Mouse (Mus musculus) A20 (cell line): ENCODE measurements around the gene Fam187a.

Experiments used
- DNase-seq: peaks from one replicate; pipeline ENCODE4 v3.0.0-alpha.2; 2011; ENCODE audit warnings: low read depth, low spot score

The Fam187a gene

DNA sequence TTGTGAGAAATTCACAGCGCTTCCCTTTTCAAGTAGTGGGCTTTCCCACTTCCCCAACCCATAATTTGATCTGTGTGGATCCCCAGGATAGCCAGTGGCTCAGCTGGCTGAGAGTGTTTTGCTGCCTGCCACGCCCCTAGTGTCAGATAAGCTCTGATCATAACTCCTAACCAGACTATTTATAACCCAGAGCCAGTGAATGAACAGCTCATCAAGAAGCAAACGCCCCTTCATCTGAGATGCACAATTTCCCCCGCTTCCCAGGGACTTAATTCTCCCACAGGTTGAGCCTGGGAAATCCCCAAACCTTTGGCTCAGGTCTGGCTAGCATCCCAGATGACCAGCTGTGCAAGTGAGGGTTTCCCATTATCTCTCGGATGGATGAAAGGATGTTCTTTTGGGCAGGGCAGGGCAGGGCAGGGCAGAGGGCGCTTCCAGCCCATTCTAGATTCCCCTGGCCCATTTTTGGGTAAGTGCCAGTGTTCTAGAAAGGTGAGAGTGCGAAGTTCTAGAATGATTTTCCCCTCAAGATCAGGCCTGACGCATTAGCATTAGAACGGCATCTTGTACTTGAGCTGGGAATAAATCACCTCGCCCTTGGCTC, at the start of gene Fam187a:
TSS of gene Fam187a (plus strand) at position 554 of the 604 bp plus-strand sequence.
- DNase-seq, result no peak

DNA sequence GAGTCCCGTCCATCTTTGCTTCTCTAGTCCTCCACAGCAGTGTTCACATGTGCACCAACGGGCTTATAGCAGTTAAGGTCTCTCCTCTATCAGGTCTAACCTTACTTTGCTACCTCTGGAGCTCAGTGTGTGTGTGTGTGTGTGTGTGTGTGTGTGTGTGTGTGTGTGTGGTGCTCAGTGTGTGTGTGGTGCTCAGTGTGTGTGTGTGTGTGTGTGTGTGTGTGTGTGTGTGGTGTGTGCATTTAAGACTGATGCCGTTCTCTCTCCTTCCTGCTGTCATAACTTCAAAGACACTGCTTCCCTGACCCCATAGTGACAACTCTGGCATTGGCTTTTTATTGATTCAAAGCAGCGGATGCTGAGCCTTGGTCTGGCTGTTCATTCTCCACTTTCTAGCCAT, 49.4 kb upstream of the Fam187a start, which contains the start of gene Higd1b:
TSS of gene Higd1b (plus strand) at position 301 of the 400 bp plus-strand sequence.
- DNase-seq, result no peak

GRCm38 (mm10) chr11:102836146-102836545, 48.8 kb upstream of the Fam187a start:
- DNase-seq, result no peak

- DNase-seq, result no peak
Observed at GRCm38 (mm10) chr11:102837385-102837784, 47.6 kb upstream of the Fam187a start.

DNA sequence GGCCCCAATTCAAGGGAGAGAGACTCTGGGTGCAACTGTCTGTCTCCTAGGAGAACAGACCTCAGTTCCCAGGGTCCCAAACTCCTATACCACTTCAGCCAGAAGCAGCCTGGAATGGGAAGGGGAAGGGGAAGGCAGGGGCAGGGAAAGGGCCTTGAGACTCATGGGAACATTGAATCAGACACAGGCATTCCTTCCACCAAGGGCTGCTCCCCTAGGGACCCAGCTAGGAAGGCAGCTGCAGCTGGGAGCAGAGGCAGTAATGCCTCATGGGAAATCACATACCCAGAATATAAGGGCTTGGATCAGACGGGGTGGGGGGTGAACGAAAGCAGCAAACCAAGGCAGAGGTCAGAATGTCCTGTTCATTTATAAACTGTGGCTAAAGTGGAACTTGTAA, 46.8 kb upstream of the Fam187a start:
- no peak for DNase-seq

GRCm38 (mm10) chr11:102838616-102839150, 46.3 kb upstream of the Fam187a start:
- DNase-seq, result no peak

DNA sequence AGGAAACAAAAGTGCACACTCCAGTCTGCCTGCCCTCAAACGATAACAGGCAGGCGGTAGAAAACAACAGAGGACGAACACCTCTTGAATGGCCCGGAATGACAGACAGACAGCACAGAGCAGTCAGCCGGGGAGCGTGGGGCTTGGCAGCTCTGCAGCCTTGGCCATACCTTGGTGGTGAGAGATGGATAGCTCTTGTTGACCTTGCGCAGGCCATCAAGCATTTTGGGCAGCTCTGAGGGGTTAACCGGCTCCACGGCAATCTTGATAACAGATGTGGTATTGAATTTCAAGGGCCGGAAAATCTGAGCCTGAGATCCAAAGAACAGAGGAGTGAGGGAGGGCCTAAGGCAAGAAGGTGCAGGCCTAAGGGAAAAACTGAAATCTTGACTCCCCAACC, 39.0 kb upstream of the Fam187a start:
- DNase-seq, result no peak

- DNase-seq, result peak; percentile 54
Observed at GRCm38 (mm10) chr11:102851883-102852282, 33.1 kb upstream of the Fam187a start.

DNA sequence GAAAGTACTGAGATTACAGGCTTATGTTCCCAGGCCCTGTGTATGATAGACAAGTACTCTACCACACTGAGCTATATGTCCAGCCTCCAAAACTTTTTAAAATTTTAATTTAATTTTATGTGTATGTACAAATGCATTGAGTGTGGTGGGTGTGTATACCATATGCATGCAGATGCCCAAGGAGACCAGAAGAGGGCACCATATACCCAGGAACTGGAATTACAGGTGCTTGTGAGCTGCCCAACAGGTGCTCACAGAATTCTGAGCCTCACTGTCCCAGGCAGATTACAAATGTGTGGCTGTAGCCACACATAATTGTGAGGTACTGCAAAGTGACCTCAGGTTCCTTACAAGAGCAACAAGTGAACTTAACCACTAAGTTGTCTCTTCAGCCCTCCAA, 31.2 kb upstream of the Fam187a start:
- DNase-seq, result peak; percentile 48

DNA sequence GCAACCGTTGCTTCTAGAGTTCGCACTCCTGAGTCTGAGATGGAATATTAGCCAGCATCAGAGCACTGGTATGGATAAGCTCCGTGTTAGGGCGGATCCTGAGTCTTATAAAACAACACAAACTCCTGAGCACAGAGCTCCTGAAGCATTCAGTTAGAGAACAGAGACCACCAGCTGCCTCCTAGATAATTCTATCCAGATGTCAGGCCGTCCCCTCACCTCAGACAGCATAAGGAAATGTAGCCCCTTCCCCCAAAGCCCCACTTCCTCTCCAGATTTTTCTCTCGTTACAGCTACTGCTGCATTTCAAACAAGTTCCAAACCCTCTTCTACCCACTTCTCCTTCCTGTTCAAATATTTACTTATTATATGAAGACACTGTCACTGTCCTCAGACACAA, 29.0 kb upstream of the Fam187a start:
- DNase-seq, result no peak

DNA sequence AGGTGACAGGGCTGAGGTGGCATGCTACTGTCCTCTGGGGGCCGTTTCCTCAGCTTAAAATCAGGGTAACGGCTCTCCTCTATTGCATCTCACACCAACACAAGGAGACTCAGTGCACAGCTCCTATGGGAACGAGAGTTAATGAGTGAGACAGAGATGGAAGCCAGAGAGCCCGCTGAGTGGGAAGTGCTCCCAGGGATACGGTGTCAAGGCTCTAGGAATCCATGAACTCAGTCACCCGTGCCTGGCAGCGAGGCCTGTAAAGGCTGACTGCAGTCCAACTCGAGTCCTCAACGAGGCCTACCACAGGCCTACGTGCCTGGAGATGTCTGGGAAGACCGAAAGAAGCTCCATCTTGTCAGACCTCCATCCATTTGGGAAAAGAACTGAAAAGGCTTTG, 26.0 kb upstream of the Fam187a start:
- no peak for DNase-seq

DNA sequence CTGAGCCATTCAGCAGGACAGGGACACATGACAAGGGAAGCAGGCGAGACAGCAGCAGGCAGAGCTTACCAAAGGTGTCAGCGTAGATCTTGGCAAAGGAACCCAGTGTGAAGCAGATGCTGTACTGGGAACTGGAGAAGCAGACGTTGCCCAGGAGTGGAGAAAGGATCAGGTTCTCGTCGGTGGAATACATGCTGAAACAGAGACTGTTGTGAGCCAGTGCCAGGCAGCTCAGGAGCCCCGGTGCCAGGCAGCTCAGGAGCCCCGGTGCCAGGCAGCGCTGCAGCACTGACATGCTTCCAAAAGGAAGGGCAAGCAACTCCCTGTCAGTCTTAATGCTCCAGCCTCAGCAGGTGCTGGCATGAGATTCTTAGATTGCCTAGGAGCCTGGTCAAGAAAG, 25.0 kb upstream of the Fam187a start:
- no peak for DNase-seq

GRCm38 (mm10) chr11:102864272-102864671, 20.7 kb upstream of the Fam187a start:
- peak; percentile 61 for DNase-seq

GRCm38 (mm10) chr11:102874801-102875334, 10.1 kb upstream of the Fam187a start:
- DNase-seq, result no peak

DNA sequence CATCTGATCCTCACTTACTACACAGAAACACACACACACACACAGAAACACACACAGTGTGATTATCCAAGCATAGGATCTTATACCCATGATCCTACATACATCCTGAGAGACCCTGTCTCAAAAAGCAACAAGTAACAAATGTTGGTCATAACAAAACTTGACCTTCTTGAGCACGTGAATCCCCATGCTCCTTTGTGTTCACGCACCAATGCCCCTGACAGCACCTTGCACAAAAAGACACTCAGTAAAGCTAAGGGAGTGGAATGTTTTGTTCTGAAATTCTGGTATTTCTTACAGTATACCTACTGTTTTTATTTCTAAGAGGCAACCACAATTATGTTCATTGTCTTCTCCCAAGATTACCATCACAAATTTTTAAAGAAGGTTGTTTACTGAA, 5.4 kb upstream of the Fam187a start:
- DNase-seq, result peak; percentile 53

DNA sequence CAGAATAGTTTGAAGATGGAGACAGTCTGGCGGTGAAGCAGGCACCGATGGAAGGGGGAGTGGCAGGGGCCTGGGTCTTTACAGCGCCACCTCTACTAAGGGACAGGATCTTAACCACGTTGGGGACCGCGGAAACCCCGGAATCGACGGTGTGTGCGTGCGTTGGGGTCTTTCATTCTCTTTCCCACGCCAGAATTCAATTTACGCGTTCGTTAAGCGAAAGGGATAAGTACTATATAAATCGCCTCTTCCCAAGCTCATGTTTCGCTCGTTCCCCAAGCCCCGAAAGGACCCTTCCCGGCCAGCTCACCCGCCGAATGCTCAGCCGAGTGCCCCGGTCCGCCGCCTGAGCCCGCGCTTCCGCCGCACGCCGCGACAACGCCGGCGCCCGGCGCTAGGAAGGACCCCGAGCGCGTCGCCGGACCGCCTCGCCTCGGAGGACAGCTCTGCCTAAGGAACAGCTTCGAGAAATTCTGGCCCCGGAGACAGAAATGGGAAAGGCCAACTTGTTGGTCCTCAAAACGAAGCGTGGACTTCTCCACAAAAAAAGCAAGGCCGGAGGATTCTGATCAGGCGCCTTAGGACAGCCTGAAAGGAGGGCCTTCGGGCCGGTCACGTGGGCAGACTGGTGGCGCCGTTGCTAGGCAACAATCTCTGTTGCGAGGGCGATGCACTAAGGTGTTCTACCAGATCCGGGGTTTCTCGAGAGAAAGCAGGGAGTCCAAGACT, 4.2 kb upstream of the Fam187a start, which contains the start of the genes Eftud2 and Ccdc103:
TSS of gene Eftud2 (minus strand) at position 401 of the 729 bp plus-strand sequence.
TSS of gene Ccdc103 (plus strand) at position 620 of the 729 bp plus-strand sequence.
- peak; percentile 95 for DNase-seq

- DNase-seq, result no peak
Observed at GRCm38 (mm10) chr11:102881314-102882198, 3.4 kb upstream of the Fam187a start.

DNA sequence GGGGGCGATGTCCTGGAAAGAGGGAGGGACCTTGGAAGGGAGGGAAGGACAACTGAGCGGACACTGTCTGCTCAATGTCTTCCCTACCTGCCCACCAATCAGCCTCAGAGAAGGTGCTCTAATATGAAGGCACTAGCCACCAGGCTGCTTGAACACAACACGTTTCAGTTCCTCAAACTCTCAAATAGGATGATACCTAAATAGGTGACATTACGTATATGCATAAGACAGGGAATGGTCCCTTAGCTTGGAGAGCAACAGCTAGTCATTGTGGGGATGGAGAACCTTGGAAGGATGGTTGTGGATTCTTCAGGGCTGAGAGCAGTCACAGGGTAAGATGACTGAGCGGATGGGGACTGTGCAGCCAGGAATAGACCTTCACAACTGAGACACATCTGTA, 2.5 kb downstream of the Fam187a start:
- peak; percentile 47 for DNase-seq

- no peak for DNase-seq
Observed at GRCm38 (mm10) chr11:102888135-102888534, 3.2 kb downstream of the Fam187a start.

DNA sequence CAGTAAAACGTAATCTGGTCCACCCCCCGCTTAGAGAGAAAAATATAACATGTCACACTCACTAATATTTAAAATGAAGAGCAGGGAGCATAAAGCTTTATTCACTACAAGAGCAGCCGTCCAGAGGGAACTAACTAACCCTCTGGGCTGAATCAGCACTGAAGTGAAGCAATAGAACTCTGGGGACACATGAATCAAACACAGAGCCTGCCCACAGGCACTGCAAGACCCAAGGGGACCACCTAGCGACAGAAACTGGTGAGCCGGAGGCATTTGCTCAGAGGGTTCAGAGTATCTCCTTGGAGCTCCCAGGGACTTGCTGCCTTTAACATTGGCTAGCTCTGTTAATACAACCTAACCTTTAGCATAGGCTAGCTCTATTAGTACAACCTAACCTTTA, 5.1 kb downstream of the Fam187a start:
- DNase-seq, result no peak

DNA sequence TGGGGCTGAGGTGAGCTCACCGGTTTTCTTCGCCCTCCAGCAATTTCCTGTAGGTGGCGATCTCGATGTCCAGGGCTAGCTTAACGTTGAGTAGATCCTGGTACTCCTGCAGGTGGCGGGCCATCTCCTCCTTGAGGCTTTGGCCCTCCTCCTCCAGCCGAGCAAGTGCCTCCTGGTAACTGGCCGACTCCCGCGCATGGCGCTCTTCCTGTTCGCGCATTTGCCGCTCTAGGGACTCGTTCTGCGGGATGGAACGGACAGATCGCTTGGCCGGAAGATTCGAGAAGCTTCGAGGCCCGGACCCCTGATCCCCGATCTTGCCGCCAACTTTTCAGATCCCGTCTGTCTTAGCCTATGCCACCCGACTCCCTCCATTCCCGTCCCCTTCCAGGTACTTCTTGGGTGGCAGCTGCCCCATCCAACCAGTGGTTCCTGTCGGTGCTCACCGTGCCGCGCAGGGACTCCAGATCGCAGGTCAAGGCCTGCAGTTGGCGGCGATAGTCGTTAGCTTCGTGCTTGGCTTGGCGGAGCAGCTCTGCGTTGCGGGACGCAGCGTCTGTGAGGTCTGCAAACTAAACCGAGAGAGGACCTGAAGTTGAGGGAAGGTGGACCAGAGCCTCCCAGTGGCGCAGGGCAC, 8.2 kb downstream of the Fam187a start:
- peak; percentile 62 for DNase-seq
